Mouse (Mus musculus) erythroblast, embryonic 14.5 days (primary cell): ENCODE measurements around the gene Zmiz2.

Experiments used
- GATA1 ChIP-seq: IDR thresholded peaks from 2 replicates; pipeline ENCODE4 v1.6.1; 2012; ENCODE audit warnings: low read length, inconsistent platforms, mixed read lengths
- TAL1 ChIP-seq: IDR thresholded peaks from 3 replicates; pipeline ENCODE4 v1.6.1; 2012; ENCODE audit warnings: low read length, inconsistent platforms, mixed read lengths

DNA sequence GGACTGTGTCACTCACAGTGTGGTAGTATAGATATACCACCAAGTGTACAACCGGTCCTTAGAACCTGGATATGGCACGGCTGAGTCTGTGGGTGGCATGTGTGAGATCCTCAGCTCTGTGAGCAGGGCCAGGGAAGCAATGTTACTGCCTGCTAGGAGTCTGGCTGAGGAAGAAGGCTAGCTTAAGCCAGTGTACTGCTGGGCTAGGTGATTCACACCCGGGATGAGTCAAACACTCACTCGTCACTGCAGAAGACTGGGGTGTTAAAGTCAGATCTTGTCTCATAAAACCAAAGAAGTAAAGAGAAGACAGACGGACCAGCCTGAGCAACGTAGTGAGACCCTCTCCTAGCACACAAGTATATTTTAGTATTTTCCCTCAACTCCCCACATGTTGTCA is 8.0 kb upstream of the Zmiz2 start:
- TF ChIP-seq GATA1 (no peak), TAL1 (no peak)
